Comparison of ENCODE assay signal across 13 mouse cellular contexts in the genomic region with DNA sequence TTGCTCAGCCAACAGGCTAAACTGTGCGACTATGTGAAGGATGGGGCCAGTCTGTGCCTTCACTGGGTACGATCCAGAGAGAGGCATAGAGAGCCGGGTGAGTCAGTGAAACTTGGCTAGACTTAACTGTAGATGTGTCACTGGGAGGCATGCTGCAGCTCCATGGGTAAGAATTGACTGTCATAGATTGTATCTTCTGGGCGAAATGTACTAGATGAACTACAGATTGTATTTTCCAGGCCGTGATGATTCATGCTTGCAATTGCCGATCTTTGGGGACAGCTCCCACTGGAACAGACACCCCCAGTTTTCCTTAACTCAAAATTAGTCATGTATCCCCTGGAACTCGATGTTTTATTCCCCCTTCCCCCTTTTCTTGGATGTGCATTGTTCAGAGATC.
DNase-seq lines count a peak whose midpoint lies in the region; ATAC-seq lines count a peak whose summit lies in the region.
"Had no signal": no experiment of that assay in that cellular context is flagged by ENCODE, and none has a peak within 500 bp of the region (broad histone marks: within the 10 kb centered on the region; RNA-seq: fewer than 3 reads in every experiment).

No protein-coding gene starts in this region.

- peak; percentile 67 to 72 for DNase-seq in frontal cortex, adult 2 months (ENCODE audit: extremely low spot score in 1 of 2, low spot score in 1 of 2)
- DNase-seq in frontal cortex, postnatal 25 days (ENCODE audit: low spot score in 2 of 2): no peak
- peak; percentile 57 for DNase-seq in Muller cell, postnatal 12 days (ENCODE audit: inconsistent ontology term)
- peak; percentile 42 to 66 for DNase-seq in adrenal gland, postnatal 36 days
- peak; percentile 25 to 43 for DNase-seq in layer of hippocampus, postnatal 10 days (ENCODE audit: low spot score in 2 of 2)
- no peak for DNase-seq in heart, postnatal 25 days (ENCODE audit: low spot score)
- DNase-seq in heart, adult 8-10 months (ENCODE audit: low spot score): no peak
- DNase-seq: gastrocnemius, postnatal 10 days; heart, postnatal 10 days; liver, embryonic 13.5 days; lung, postnatal 10 days had no signal

- no peak for ATAC-seq in CD4-positive, CD25-positive, alpha-beta regulatory T cell, adult 4 months
- ATAC-seq: intestine, embryonic 16.5 days had no signal

- intact Hi-C loops in heart, postnatal 25 days (cut with DNase I): loop anchor here (5.0 kb wide), 1 partner anchor 356 kb away; no protein-coding TSS in a partner anchor

Comparison
In these comparisons a context has a peak if more than half of its experiments do, and no peak if none do; other contexts are left out.
1. DNase-seq: peak in frontal cortex, adult 2 months (2 of 2), Muller cell, postnatal 12 days (single experiment), adrenal gland, postnatal 36 days (2 of 2) and layer of hippocampus, postnatal 10 days (2 of 2); none in frontal cortex, postnatal 25 days (0 of 2), heart, postnatal 25 days (single experiment) and heart, adult 8-10 months (single experiment).